In the genomic region with DNA sequence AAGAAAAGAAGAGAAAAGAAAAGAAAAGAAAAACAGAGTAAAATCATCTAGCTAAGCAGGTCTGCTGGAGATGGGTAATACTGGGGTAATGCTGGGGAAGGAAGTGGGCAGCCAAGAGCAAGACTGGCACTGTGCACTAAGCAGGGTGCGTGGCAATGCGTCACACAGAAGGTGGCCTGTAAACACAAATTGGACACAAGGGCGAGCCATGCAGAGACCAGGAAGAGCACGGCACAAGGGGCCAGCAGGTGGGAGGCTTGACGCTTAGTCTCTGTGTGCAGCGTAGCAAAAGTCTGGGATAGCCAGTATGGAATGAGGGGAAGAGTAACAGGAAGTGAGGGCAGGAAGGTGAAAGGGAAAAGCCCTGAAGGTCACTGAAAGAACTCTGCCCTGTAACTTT, we compare ENCODE assay signal across 8 mouse cellular contexts. TPM values are rescaled to one million over a fixed set of nuclear protein-coding genes. Genes with fewer than 3 reads are reported as not detected.
DNase-seq lines count a peak whose midpoint lies in the region; ATAC-seq and TF ChIP-seq lines count a peak whose summit lies in the region.

No protein-coding gene starts in this region.

- 0 out of 2 replicates have a peak, but pooled peaks have one; percentile 41 for ATAC-seq in lung, embryonic 16.5 days (ENCODE audit: low read depth)
- ATAC-seq in intestine, embryonic 14.5 days (replicated peaks; ENCODE audit: low FRiP score, low TSS enrichment, low read depth) = 0 out of 2 replicates have a peak, but pooled peaks have one; percentile 37
- peak; percentile 92 for ATAC-seq in neutrophil, adult 5-6 weeks (ENCODE audit: extremely low read depth, insufficient number of reproducible peaks, low FRiP score, poor library complexity, severe bottlenecking)
- ATAC-seq in megakaryocyte-erythroid progenitor cell, adult 5-6 weeks (replicated peaks; ENCODE audit: low FRiP score, low TSS enrichment, poor library complexity, severe bottlenecking) = no peak

- 0 out of 2 replicates have a peak overlapping the region, but pooled peaks have one; percentile 7 for H3K4me2 ChIP-seq in lung, embryonic 16.5 days (ENCODE audit: low read depth, low read length)
- H3K4me2 ChIP-seq in intestine, embryonic 14.5 days (ENCODE audit: low read length) = no peak overlapping the region

- no peak for DNase-seq in lung, adult 2 months
- peak; percentile 71 to 73 for DNase-seq in cerebellum, adult 18-20 months
- DNase-seq in intestine, embryonic 14.5 days (ENCODE audit: low spot score) = no peak
- no peak for DNase-seq in right cerebral cortex, postnatal 10 days (ENCODE audit: low spot score in 2 of 2)
- DNase-seq in yolk sac, embryonic 10.5 days (ENCODE audit: low spot score) = no peak

- no peak for TF ChIP-seq CTCF in lung, adult 2 months (IDR thresholded peaks at IDR 0.05; ENCODE audit: insufficient read depth, low read length)

- no peaks in the 10 kb centered on the region for H3K36me3 ChIP-seq in lung, embryonic 16.5 days (ENCODE audit: control insufficient read depth, insufficient read depth, low read length)
- no peaks in the 10 kb centered on the region for H3K36me3 ChIP-seq in intestine, embryonic 14.5 days (ENCODE audit: control insufficient read depth, insufficient read depth, low read length)

- H3K27ac ChIP-seq in lung, embryonic 16.5 days (ENCODE audit: low read length) = no peak overlapping the region
- no peak overlapping the region for H3K27ac ChIP-seq in intestine, embryonic 14.5 days (ENCODE audit: low read depth)

- H3K9ac ChIP-seq in lung, embryonic 16.5 days (ENCODE audit: low read length) = no peak overlapping the region
- H3K9ac ChIP-seq in intestine, embryonic 14.5 days (ENCODE audit: low read length) = no peak overlapping the region

- H3K27me3 ChIP-seq in lung, embryonic 16.5 days (ENCODE audit: control insufficient read depth, insufficient read depth, low read depth, low read length) = no peaks in the 10 kb centered on the region
- no peaks in the 10 kb centered on the region for H3K27me3 ChIP-seq in intestine, embryonic 14.5 days (replicated peaks; ENCODE audit: control insufficient read depth, insufficient read depth, low read length)

- peaks cover 53% of the 10 kb centered on the region for H3K4me1 ChIP-seq in lung, embryonic 16.5 days (replicated peaks; ENCODE audit: control insufficient read depth, insufficient read depth, low read length)
- H3K4me1 ChIP-seq in lung, adult 2 months (ENCODE audit: control insufficient read depth, insufficient read depth, low read length) = peaks cover 28% of the 10 kb centered on the region
- H3K4me1 ChIP-seq in intestine, embryonic 14.5 days (replicated peaks; ENCODE audit: control insufficient read depth, insufficient read depth, low read length) = peaks cover 31% of the 10 kb centered on the region

- 47% methylated on average over 6 of the region's 6 CpGs for WGBS in lung, embryonic 16.5 days
- WGBS in lung, adult 2 months = 11% methylated on average over 6 of the region's 6 CpGs
- 54% methylated on average over 6 of the region's 6 CpGs for WGBS in intestine, embryonic 14.5 days

- no peak overlapping the region for H3K4me3 ChIP-seq in lung, embryonic 16.5 days (ENCODE audit: low read length)
- H3K4me3 ChIP-seq in lung, adult 2 months (replicated peaks; ENCODE audit: extremely low read depth, low read depth, low read length) = no peak overlapping the region
- H3K4me3 ChIP-seq in intestine, embryonic 14.5 days (ENCODE audit: low read depth, low read length) = no peak overlapping the region

- no peaks in the 10 kb centered on the region for H3K9me3 ChIP-seq in lung, embryonic 16.5 days (ENCODE audit: control insufficient read depth, low read length)
- H3K9me3 ChIP-seq in intestine, embryonic 14.5 days (ENCODE audit: control insufficient read depth, low read length) = no peaks in the 10 kb centered on the region

- TF ChIP-seq POLR2A in lung, adult 2 months (IDR thresholded peaks at IDR 0.05; ENCODE audit: borderline replicate concordance, extremely low read depth, low read depth, low read length) = no peak

RNA-seq across cellular contexts. Expression of a gene that starts 6.9 kb away (rescaled TPM):
- polyA plus RNA-seq in lung, embryonic 16.5 days (2015; fragmentation: Nextera tagmentation; extraction: Ambion mirVana) = 10.5 and 11.1 TPM in 2 replicates
- 19.4 and 33.4 TPM in 2 replicates for polyA plus RNA-seq in lung, adult 2 months (2012; rRNA removed)
- polyA plus RNA-seq in intestine, embryonic 14.5 days (2014; fragmentation: Nextera tagmentation; extraction: Ambion mirVana) = 19.4 and 20.6 TPM in 2 replicates
- 10.3 and 11.8 TPM in 2 replicates for total RNA-seq in neutrophil, adult 5-6 weeks (2017)
- total RNA-seq in megakaryocyte-erythroid progenitor cell, adult 5-6 weeks (2014; fragmentation: Nextera tagmentation) = 54.8 and 57.8 TPM in 2 replicates
- 28.3 and 32.9 TPM in 2 replicates for total RNA-seq in megakaryocyte-erythroid progenitor cell, adult 5-6 weeks (2017)

Comparison
In these comparisons a context has a peak if more than half of its experiments do, and no peak if none do; other contexts are left out.
1. DNase-seq: peak in cerebellum, adult 18-20 months (2 of 2); none in lung, adult 2 months (single experiment), intestine, embryonic 14.5 days (single experiment), right cerebral cortex, postnatal 10 days (0 of 2) and yolk sac, embryonic 10.5 days (single experiment).